Mouse (Mus musculus) forebrain, embryonic 11.5 days (tissue): ENCODE results near the gene Pth2r. TPM values are rescaled to one million over a fixed set of nuclear protein-coding genes. Genes with fewer than 3 reads are reported as not detected.

ENCODE experiments used
- ATAC-seq: fragments of 200-750 bp; cut with Nextera tagmentation; replicated peaks from 2 replicates; pipeline ENCODE4 v1.8.0; 2017; ENCODE audit warnings: moderate TSS enrichment; ENCODE audit not compliant: low FRiP score
- DNase-seq: peaks from one replicate; pipeline ENCODE4 v3.0.0-alpha.2; 2017; ENCODE audit warnings: low spot score
- H3K27ac ChIP-seq: fragments of 300-500 bp; sonication (generic); 2 replicates; pipeline ENCODE4 v1.5.1; 2014; ENCODE audit warnings: low read depth, low read length
- H3K27me3 ChIP-seq: fragments of 300-500 bp; sonication (generic); 2 replicates; pipeline ENCODE4 v1.6.1; 2014; ENCODE audit warnings: mild to moderate bottlenecking, low read length, mixed read lengths; ENCODE audit not compliant: control insufficient read depth, insufficient read depth
- H3K36me3 ChIP-seq: fragments of 300-500 bp; sonication (generic); 2 replicates; pipeline ENCODE4 v1.6.1; 2014; ENCODE audit warnings: mild to moderate bottlenecking, low read length, moderate library complexity, mixed read lengths; ENCODE audit not compliant: control insufficient read depth, insufficient read depth
- H3K4me1 ChIP-seq: fragments of 300-500 bp; sonication (generic); replicated peaks from 2 replicates; pipeline ENCODE4 v1.6.1; 2014; ENCODE audit warnings: low read length, mixed read lengths; ENCODE audit not compliant: control insufficient read depth, insufficient read depth
- H3K4me2 ChIP-seq: fragments of 300-500 bp; sonication (generic); 2 replicates; pipeline ENCODE4 v1.6.1; 2014; ENCODE audit warnings: low read depth, mild to moderate bottlenecking, low read length, moderate library complexity, mixed read lengths; ENCODE audit not compliant: severe bottlenecking
- H3K4me3 ChIP-seq: fragments of 300-500 bp; sonication (generic); 2 replicates; pipeline ENCODE4 v1.5.1; 2014; ENCODE audit warnings: low read depth, low read length
- H3K9ac ChIP-seq: fragments of 300-500 bp; sonication (generic); 2 replicates; pipeline ENCODE4 v1.6.1; 2014; ENCODE audit warnings: low read length
- H3K9me3 ChIP-seq: fragments of 300-500 bp; sonication (generic); 2 replicates; pipeline ENCODE4 v1.6.1; 2016; ENCODE audit warnings: low read length, mixed read lengths; ENCODE audit not compliant: control insufficient read depth
- WGBS: fragments of 180-500 bp; shearing (Covaris S2); extraction: QIAGEN DNeasy Blood & Tissue Kit; methylation state at CpG from one replicate; pipeline ENCODE4 v1.1.7; 2014; 5-methylcytosine and 5-hydroxymethylcytosine counted together
- polyA plus RNA-seq: library from polyadenylated mRNA; unstranded; fragments of >200 nt; fragmentation: Nextera tagmentation; extraction: Ambion mirVana; gene quantifications from 2 replicates; pipeline ENCODE4 v1.2.1, GENCODE M21; 2014

The Pth2r gene
- polyA plus RNA-seq, 1 experiment from 2014 or later: not detected

- 62% methylated on average over 2 of the region's 2 CpGs for WGBS
- no peaks in the 10 kb centered on the region for H3K4me1 ChIP-seq
- H3K36me3 ChIP-seq: no peaks in the 10 kb centered on the region
- no peak for DNase-seq
- ATAC-seq: 0 out of 2 replicates have a peak, but pooled peaks have one; percentile 47
- H3K27ac ChIP-seq: no peak overlapping the region
- H3K27me3 ChIP-seq: peaks cover 2% of the 10 kb centered on the region; the same call in 1 of the 2 replicates
- H3K9ac ChIP-seq: no peak overlapping the region
- H3K9me3 ChIP-seq: no peaks in the 10 kb centered on the region
- no peak overlapping the region for H3K4me3 ChIP-seq
- H3K4me2 ChIP-seq: no peak overlapping the region
Measured at GRCm38 (mm10) chr1:65312896-65313295, 31.0 kb downstream of the Pth2r start.

- DNase-seq (no peak), ATAC-seq (no peak)
- Histone ChIP-seq H3K36me3 (no peaks in the 10 kb centered on the region), H3K27me3 (peaks cover 2% of the 10 kb centered on the region; the same call in 1 of the 2 replicates), H3K4me2 (no peak overlapping the region), H3K27ac (no peak overlapping the region), H3K4me1 (no peaks in the 10 kb centered on the region), H3K9ac (no peak overlapping the region), H3K9me3 (no peaks in the 10 kb centered on the region), H3K4me3 (no peak overlapping the region)
- 63% methylated on average over 13 of the region's 13 CpGs for WGBS
Measured at GRCm38 (mm10) chr1:65314054-65315021, 32.5 kb downstream of the Pth2r start.

- WGBS: 90% methylated on average over 8 of the region's 8 CpGs
- Histone ChIP-seq H3K4me3 (no peak overlapping the region), H3K4me1 (no peaks in the 10 kb centered on the region), H3K36me3 (no peaks in the 10 kb centered on the region), H3K27me3 (peaks cover 2% of the 10 kb centered on the region; the same call in 1 of the 2 replicates), H3K9me3 (no peaks in the 10 kb centered on the region), H3K9ac (no peak overlapping the region), H3K27ac (no peak overlapping the region), H3K4me2 (no peak overlapping the region)
- DNase-seq (no peak), ATAC-seq (no peak)
Measured at GRCm38 (mm10) chr1:65315022-65315407, 33.2 kb downstream of the Pth2r start.

GRCm38 (mm10) chr1:65334026-65334425 lies 52.2 kb downstream of the Pth2r start:
- H3K27me3 ChIP-seq: no peaks in the 10 kb centered on the region
- no peaks in the 10 kb centered on the region for H3K9me3 ChIP-seq
- no peaks in the 10 kb centered on the region for H3K4me1 ChIP-seq
- 90% methylated on average over 5 of the region's 5 CpGs for WGBS
- no peaks in the 10 kb centered on the region for H3K36me3 ChIP-seq
- H3K4me3 ChIP-seq: no peak overlapping the region
- no peak overlapping the region for H3K9ac ChIP-seq
- DNase-seq: no peak
- ATAC-seq: no peak
- H3K4me2 ChIP-seq: no peak overlapping the region
- no peak overlapping the region for H3K27ac ChIP-seq

GRCm38 (mm10) chr1:65337768-65338167 lies 55.9 kb downstream of the Pth2r start:
- ATAC-seq (no peak), DNase-seq (no peak)
- no peak overlapping the region for H3K4me3 ChIP-seq
- no peaks in the 10 kb centered on the region for H3K27me3 ChIP-seq
- H3K36me3 ChIP-seq: no peaks in the 10 kb centered on the region
- 84% methylated on average over 2 of the region's 2 CpGs for WGBS
- H3K9ac ChIP-seq: no peak overlapping the region
- no peaks in the 10 kb centered on the region for H3K4me1 ChIP-seq
- no peak overlapping the region for H3K4me2 ChIP-seq
- H3K9me3 ChIP-seq: no peaks in the 10 kb centered on the region
- no peak overlapping the region for H3K27ac ChIP-seq

GRCm38 (mm10) chr1:65340240-65340639 lies 58.4 kb downstream of the Pth2r start:
- Histone ChIP-seq H3K9me3 (no peaks in the 10 kb centered on the region), H3K4me3 (no peak overlapping the region), H3K9ac (no peak overlapping the region), H3K4me1 (no peaks in the 10 kb centered on the region), H3K4me2 (no peak overlapping the region), H3K36me3 (no peaks in the 10 kb centered on the region), H3K27me3 (no peaks in the 10 kb centered on the region), H3K27ac (no peak overlapping the region)
- 81% methylated on average over 2 of the region's 2 CpGs for WGBS
- ATAC-seq (no peak), DNase-seq (no peak)

GRCm38 (mm10) chr1:65352979-65353378 lies 71.1 kb downstream of the Pth2r start:
- H3K4me2 ChIP-seq: no peak overlapping the region
- no peak overlapping the region for H3K27ac ChIP-seq
- H3K36me3 ChIP-seq: no peaks in the 10 kb centered on the region
- WGBS: 35% methylated on average over 2 of the region's 2 CpGs
- no peak for DNase-seq
- H3K4me1 ChIP-seq: no peaks in the 10 kb centered on the region
- no peaks in the 10 kb centered on the region for H3K9me3 ChIP-seq
- H3K27me3 ChIP-seq: no peaks in the 10 kb centered on the region
- no peak overlapping the region for H3K9ac ChIP-seq
- no peak for ATAC-seq
- H3K4me3 ChIP-seq: no peak overlapping the region

- no peak overlapping the region for H3K4me2 ChIP-seq
- H3K4me3 ChIP-seq: no peak overlapping the region
- H3K4me1 ChIP-seq: no peaks in the 10 kb centered on the region
- H3K27me3 ChIP-seq: no peaks in the 10 kb centered on the region
- no peak overlapping the region for H3K27ac ChIP-seq
- DNase-seq (no peak), ATAC-seq (no peak)
- H3K9ac ChIP-seq: no peak overlapping the region
- H3K9me3 ChIP-seq: no peaks in the 10 kb centered on the region
- no peaks in the 10 kb centered on the region for H3K36me3 ChIP-seq
Measured at GRCm38 (mm10) chr1:65354153-65354552, 72.3 kb downstream of the Pth2r start.

GRCm38 (mm10) chr1:65388328-65388727 lies 106.5 kb downstream of the Pth2r start:
- 34% methylated on average over 15 of the region's 15 CpGs for WGBS
- Histone ChIP-seq H3K4me1 (no peaks in the 10 kb centered on the region), H3K27me3 (no peaks in the 10 kb centered on the region), H3K4me2 (no peak overlapping the region), H3K36me3 (no peaks in the 10 kb centered on the region), H3K9ac (no peak overlapping the region), H3K4me3 (no peak overlapping the region), H3K9me3 (no peaks in the 10 kb centered on the region), H3K27ac (no peak overlapping the region)
- ATAC-seq: no peak
- DNase-seq: peak; percentile 75
